In genomic region chr1:172057491-172057921, GRCm38 (mm10) we compare ENCODE assay signal across 12 mouse cellular contexts. TPM values are rescaled to one million over a fixed set of nuclear protein-coding genes. Genes with fewer than 3 reads are reported as not detected.
DNase-seq lines count a peak whose midpoint lies in the region; ATAC-seq and TF ChIP-seq lines count a peak whose summit lies in the region.
"Had no signal": no experiment of that assay in that cellular context is flagged by ENCODE, and none has a peak within 500 bp of the region (broad histone marks: within the 10 kb centered on the region; RNA-seq: fewer than 3 reads in every experiment).

TSS of gene Nhlh1 (minus strand) at chr1:172057573.

- no peak for TF ChIP-seq CTCF in thymus, adult 2 months (IDR thresholded peaks at IDR 0.05; ENCODE audit: borderline replicate concordance, control insufficient read depth, extremely low read depth, insufficient read depth, low read length, poor library complexity)

- H3K4me1 ChIP-seq in neural tube, embryonic 11.5 days (ENCODE audit: control insufficient read depth, insufficient read depth, low read length) = peaks cover 28% of the 10 kb centered on the region
- peaks cover 75% of the 10 kb centered on the region for H3K4me1 ChIP-seq in midbrain, embryonic 10.5 days
- H3K4me1 ChIP-seq in thymus, adult 2 months (replicated peaks; ENCODE audit: control insufficient read depth, insufficient read depth, low read length) = no peaks in the 10 kb centered on the region
- H3K4me1 ChIP-seq: liver, embryonic 12.5 days had no signal

- H3K27ac ChIP-seq in neural tube, embryonic 11.5 days (ENCODE audit: low read depth, low read length) = peak within 1 kb of the TSS; percentile 72
- H3K27ac ChIP-seq in midbrain, embryonic 10.5 days (replicated peaks) = peak within 1 kb of the TSS; percentile 84
- no peak within 1 kb of the TSS for H3K27ac ChIP-seq in thymus, adult 2 months (ENCODE audit: control insufficient read depth, insufficient read depth, low read length)
- H3K27ac ChIP-seq: liver, embryonic 12.5 days had no signal

- no peaks in the 10 kb centered on the region for H3K36me3 ChIP-seq in neural tube, embryonic 11.5 days (ENCODE audit: control insufficient read depth, insufficient read depth, low read length)
- H3K36me3 ChIP-seq in midbrain, embryonic 10.5 days = 0 out of 2 replicates have a peak, but pooled peaks cover 4% of the 10 kb centered on the region
- H3K36me3 ChIP-seq in thymus, adult 2 months (ENCODE audit: control insufficient read depth, insufficient read depth, low read length) = no peaks in the 10 kb centered on the region
- H3K36me3 ChIP-seq: liver, embryonic 12.5 days had no signal

- WGBS in neural tube, embryonic 11.5 days = 35% methylated on average over 2 of the region's 2 CpGs
- WGBS in midbrain, embryonic 10.5 days = 31% methylated on average over 2 of the region's 2 CpGs
- 79% methylated on average over 2 of the region's 2 CpGs for WGBS in thymus, adult 2 months

- H3K9me3 ChIP-seq in neural tube, embryonic 11.5 days (ENCODE audit: control insufficient read depth, low read length) = no peaks in the 10 kb centered on the region
- no peaks in the 10 kb centered on the region for H3K9me3 ChIP-seq in midbrain, embryonic 10.5 days (replicated peaks)
- H3K9me3 ChIP-seq: liver, embryonic 12.5 days had no signal

- no peak for TF ChIP-seq POLR2A in thymus, adult 2 months (IDR thresholded peaks at IDR 0.05; ENCODE audit: control insufficient read depth, extremely low read depth, insufficient read depth, low read length, poor library complexity)

- H3K27me3 ChIP-seq in neural tube, embryonic 11.5 days (ENCODE audit: control insufficient read depth, insufficient read depth, low read length) = peaks cover 8% of the 10 kb centered on the region; the same call in 1 of the 2 replicates
- H3K27me3 ChIP-seq in midbrain, embryonic 10.5 days (ENCODE audit: low read depth, poor library complexity, severe bottlenecking) = peaks cover 47% of the 10 kb centered on the region
- H3K27me3 ChIP-seq in thymus, adult 2 months (ENCODE audit: control insufficient read depth, insufficient read depth, low read length) = peaks cover 15% of the 10 kb centered on the region

- peak within 1 kb of the TSS; percentile 74 for H3K4me2 ChIP-seq in neural tube, embryonic 11.5 days (ENCODE audit: low read depth)
- H3K4me2 ChIP-seq: liver, embryonic 12.5 days had no signal

- DNase-seq in cerebellum, postnatal 10 days = peak; percentile 87 to 91
- DNase-seq in cerebellum, postnatal 36 days = no peak
- DNase-seq in neural tube, embryonic 11.5 days (ENCODE audit: low spot score) = peak; percentile 61
- no peak for DNase-seq in neural tube, embryonic 10.5 days (ENCODE audit: extremely low spot score, low spot score)
- DNase-seq in midbrain, embryonic 10.5 days (ENCODE audit: low spot score) = peak; percentile 46
- no peak for DNase-seq in thymus, adult 2 months
- DNase-seq in kidney, postnatal 10 days = no peak
- DNase-seq in yolk sac, embryonic 10.5 days (ENCODE audit: low spot score) = no peak
- DNase-seq: gastrocnemius, postnatal 25 days; lung, postnatal 4 days; thymus, postnatal 14 days had no signal

- peak; percentile 70 for ATAC-seq in neural tube, embryonic 11.5 days (ENCODE audit: insufficient read depth, low FRiP score, low TSS enrichment)
- ATAC-seq: liver, embryonic 12.5 days had no signal

- peak within 1 kb of the TSS; percentile 54 for H3K9ac ChIP-seq in neural tube, embryonic 11.5 days (ENCODE audit: low read length)
- H3K9ac ChIP-seq: liver, embryonic 12.5 days had no signal

- H3K4me3 ChIP-seq in neural tube, embryonic 11.5 days (ENCODE audit: low read depth, low read length) = peak within 1 kb of the TSS; percentile 35
- H3K4me3 ChIP-seq in midbrain, embryonic 10.5 days = peak within 1 kb of the TSS; percentile 61
- H3K4me3 ChIP-seq in thymus, adult 2 months (ENCODE audit: control insufficient read depth, insufficient read depth, low read length) = no peak within 1 kb of the TSS
- H3K4me3 ChIP-seq: liver, embryonic 12.5 days had no signal

RNA-seq across cellular contexts. Expression of gene Nhlh1, which starts in this region (rescaled TPM):
- 13.8 and 15.7 TPM in 2 replicates for polyA plus RNA-seq in neural tube, embryonic 11.5 days (2014; fragmentation: Nextera tagmentation; extraction: Ambion mirVana)
- 5.5 and 6.9 TPM in 2 replicates for polyA plus RNA-seq in midbrain, embryonic 10.5 days (2016; fragmentation: Nextera tagmentation; extraction: Ambion mirVana)
- 0.14 and 0.18 TPM in 2 replicates for polyA plus RNA-seq in thymus, adult 2 months (2012; rRNA removed)
- polyA plus RNA-seq: liver, embryonic 12.5 days had no signal

Comparison
In these comparisons a context has a peak if more than half of its experiments do, and no peak if none do; other contexts are left out.
1. DNase-seq: peak in cerebellum, postnatal 10 days (2 of 2), neural tube, embryonic 11.5 days (single experiment) and midbrain, embryonic 10.5 days (single experiment); none in cerebellum, postnatal 36 days (0 of 2), neural tube, embryonic 10.5 days (single experiment), thymus, adult 2 months (single experiment), kidney, postnatal 10 days (single experiment) and yolk sac, embryonic 10.5 days (single experiment).